Mouse (Mus musculus) layer of hippocampus, postnatal 25 days (tissue): ENCODE measurements around the gene Heca. TPM values are rescaled to one million over a fixed set of nuclear protein-coding genes. Genes with fewer than 3 reads are reported as not detected.

Experiments
- total RNA-seq, 2 experiments: library from RNA; stranded (reverse); gene quantifications; 2 replicates each; pipeline ENCODE4 v1.2.3; 2021

Heca gene
- total RNA-seq, 2 experiments from 2014 or later, result 26.3 to 28.2 TPM

Other genes with a start within 250 kb of the Heca start
- gene Cited2, start 224.8 kb downstream of the Heca start, total RNA-seq, result 10 to 100 TPM; 33.0 to 39.9 TPM
- under 1 TPM; 0.28 to 0.34 TPM for gene Txlnb, start 151.8 kb downstream of the Heca start, total RNA-seq
- gene Abracl, start 75.2 kb upstream of the Heca start, total RNA-seq, result 10 to 100 TPM; 30.8 to 31.0 TPM
- gene Reps1, start 107.8 kb upstream of the Heca start, total RNA-seq, result 10 to 100 TPM; 70.2 to 72.0 TPM